Mouse (Mus musculus): Measurements from ENCODE around the gene Fam81a.

Gene Fam81a

DNA sequence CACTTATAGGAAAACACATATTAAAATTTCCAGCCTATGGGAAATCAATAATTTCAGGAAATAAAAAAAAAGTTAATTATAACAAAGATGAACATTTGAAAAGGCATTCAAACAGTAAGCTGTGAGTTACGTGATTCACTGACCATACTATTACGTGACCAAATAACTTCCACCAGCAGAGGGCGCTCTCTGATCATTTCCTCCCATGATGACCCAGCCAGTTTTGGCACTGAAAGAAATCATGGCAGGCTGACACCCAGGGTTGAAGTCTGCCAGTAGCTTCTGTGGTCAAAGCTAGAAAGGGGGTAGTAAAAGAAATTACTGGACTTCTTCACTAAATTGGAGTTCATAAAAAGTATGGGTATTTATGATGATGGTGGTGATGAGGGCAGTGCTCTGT is 33.1 kb downstream of the Fam81a start:
- DNase-seq (ENCODE audit: low spot score) = peak; percentile 79

DNA sequence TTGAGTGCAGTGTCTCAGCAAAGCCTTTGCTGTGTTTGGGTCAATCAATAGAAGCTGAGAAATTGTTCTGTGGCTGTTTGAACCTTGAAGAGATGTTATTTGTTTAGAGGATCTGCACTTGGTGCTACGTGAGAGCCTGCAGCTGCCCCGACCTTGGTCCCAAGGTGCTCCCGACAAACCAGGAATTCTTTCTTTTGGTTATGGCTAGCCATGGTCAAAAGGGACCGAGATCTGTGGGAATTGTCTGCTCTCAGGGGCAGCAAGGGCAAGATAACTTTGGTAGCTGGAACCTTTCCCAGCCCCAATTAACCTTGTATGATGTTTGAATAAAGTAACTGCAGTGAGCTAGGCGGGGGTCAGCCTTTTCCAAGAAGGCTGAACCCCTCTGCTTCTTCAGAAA is 34.2 kb downstream of the Fam81a start:
- DNase-seq (ENCODE audit: low spot score) = peak; percentile 71

DNA sequence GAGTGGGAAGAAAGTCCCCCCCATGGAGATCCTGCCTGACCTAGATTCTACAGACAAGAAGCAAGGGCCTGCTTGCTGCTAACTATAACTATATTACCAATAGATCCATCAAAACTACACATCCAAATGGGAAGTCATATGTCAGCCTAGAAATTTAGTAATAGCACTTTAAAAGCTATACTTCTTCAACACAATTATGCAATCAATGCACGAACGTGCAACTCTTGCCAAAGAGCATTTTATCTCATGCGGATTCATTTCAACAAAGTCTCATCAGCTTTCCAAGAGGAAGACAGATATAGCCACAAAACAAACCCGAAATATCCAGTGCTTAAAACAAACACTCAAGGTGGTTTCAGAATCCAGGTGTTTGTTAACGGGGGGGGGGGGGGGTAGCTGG is 36.8 kb downstream of the Fam81a start:
- DNase-seq (ENCODE audit: low spot score) = no peak

DNA sequence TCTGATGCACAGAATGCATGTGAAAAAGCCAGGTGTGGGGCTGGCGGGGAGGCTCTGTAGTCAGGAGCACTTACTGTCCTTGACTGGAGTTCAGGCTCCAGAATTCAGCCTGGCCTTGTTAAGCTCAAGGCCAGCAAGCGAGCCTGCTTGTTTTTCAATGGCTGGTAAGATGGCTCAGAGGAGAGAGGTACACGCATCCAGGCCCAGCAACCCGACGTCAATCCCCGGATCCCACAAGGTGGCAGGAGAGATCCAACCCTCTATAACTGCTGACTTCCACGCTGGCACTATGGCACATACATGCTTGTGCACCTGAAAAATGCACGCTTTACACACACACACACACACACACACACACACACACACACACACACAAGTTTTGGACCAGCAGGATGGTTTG is 39.3 kb downstream of the Fam81a start:
- peak; percentile 62 for DNase-seq (ENCODE audit: low spot score)

DNA sequence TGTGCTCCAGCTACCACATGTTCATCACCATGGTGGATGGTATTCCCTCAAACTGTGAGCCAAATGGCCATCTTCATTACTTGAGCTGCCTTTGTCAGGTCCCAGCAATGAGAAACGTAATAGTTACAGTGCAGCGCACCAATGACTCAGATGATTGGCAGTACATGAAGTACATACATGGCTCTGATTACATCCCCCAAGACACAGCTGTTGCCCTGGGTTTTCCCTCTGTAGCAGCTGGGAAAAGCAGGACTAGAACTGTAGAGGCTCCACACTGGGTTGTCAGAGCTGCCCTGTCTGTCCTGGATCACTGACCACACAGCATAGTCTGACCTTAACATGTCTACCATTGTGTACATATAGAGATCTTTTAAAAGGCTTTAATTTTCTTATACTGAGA is 44.8 kb downstream of the Fam81a start:
- DNase-seq (ENCODE audit: low spot score) = no peak

DNA sequence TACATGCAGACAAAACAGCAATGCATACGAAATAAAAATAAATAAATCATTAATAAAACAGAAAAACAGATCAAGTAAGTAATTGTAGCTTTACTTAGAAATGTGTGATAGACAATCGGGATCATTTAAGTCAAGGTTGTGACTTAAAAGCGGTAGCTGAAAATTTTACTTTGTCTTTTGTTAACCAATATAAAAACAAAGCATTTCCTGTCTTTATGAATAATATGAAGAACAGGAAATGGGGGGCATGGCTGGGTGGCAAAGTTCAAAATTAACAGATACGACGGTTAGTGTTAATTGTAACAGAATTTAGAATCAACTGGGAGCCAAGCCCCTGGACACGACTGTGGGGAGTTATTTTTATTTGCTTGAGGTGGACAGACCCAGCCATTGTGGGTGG is 47.3 kb downstream of the Fam81a start:
- no peak for DNase-seq (ENCODE audit: low spot score)

DNA sequence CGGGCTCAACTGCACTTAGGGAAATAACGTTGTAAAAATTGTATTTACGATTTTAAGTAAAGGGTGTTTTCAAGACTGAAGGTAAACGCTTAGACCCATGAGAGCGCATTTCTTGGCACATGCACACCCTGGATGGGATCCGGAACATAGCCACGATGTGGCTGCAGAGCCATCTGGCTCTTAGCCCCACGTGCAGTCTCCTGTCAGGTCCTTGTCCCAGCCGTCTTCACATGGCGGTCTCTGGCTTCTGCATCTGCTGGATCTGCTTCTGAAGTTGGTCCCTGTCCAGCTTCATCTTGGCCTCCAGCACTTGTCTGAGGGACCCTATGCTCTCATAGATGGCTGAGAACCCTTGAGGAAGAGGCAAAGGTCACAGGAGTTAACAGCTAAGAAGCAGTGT is 51.8 kb downstream of the Fam81a start:
- no peak for DNase-seq (ENCODE audit: low spot score)

DNA sequence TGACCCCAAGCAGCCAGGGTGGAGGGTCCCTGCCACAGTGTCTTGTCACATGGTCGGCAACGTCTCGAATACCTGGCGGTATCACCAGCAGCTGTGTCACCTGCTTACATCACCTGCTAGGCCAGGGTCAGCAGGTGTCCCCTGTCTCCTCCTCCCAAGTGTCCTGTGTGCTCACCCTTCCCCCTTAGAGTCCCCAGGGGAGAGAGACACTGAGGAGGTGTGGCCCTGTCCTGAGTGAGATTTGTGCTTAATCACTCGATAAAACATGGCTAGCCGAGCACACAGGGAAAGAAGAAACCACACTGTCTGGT is 53.6 kb downstream of the Fam81a start:
- DNase-seq (ENCODE audit: low spot score) = no peak

DNA sequence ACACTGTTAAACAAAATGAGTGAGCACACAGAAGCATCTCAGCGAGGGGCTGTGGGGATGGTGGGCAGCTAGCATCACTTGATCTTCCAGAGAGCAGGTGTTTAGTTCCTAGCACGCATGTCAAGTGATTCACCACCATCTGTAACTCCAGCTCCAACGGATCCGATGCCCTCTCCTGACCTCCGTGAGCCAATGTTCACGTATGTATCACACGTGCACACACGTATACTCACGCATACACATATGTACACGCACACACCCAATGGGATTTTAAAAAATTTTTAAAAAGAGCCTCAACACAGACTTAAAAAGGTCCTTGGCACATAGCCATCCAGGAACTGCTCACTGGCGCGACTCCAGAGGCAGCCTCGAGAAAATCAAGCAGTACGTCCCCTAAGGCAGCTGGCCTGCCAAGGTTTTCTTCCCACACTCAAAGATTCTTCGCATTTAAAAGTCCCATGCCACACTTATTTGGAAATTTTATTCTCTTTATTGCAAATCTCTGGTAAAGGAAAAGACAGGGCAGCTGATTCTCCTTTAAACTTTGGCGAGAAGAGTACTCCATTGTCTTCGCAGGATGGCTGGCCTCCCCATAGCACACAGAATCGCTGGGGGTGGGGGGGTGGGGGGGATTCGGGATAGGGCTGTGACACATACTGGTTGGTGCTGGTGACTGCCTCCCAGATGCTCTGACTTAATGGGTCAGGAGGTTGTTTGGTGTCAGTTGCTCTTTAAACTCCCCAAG is 54.1 kb downstream of the Fam81a start:
- peak; percentile 58 for DNase-seq (ENCODE audit: low spot score)

DNA sequence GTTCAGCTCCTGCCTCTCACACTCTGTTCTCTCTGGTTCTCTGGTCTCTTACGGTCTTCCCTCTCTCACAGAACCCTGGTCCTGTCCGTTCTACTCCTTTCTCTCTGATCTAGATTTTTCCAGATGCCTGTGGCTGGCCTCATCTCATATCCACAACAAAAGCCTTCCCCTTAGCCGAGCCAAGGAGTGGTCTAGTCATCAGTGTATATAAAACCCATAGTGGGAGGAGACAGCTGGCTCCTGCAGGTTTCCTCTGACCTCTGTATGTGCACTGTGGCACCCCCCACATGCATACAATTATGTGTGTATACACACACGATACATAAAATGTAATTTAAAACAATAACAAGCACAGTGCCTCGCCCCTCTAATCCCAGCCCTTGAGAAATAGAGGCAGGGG is 55.0 kb downstream of the Fam81a start:
- DNase-seq (ENCODE audit: low spot score) = no peak

DNA sequence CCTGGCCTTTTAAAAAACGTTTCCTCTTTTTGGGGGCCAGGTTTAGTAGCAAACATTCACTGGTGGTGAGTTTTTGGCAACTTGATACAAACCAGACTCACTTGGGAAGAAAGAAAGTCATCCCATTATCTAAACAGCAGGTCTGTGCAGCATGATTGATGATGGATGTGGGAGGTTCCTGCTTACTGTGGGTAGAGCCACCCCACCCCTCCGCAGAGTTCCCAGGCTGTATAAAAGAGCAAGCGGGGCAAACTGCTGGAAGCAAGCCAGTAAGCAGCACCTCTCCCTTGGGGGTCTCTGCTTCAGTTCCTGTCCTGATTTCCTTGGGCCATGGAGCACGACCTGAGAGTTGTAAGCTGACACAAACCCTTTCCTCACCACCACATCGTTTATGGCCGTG is 56.3 kb downstream of the Fam81a start:
- DNase-seq (ENCODE audit: low spot score) = no peak

DNA sequence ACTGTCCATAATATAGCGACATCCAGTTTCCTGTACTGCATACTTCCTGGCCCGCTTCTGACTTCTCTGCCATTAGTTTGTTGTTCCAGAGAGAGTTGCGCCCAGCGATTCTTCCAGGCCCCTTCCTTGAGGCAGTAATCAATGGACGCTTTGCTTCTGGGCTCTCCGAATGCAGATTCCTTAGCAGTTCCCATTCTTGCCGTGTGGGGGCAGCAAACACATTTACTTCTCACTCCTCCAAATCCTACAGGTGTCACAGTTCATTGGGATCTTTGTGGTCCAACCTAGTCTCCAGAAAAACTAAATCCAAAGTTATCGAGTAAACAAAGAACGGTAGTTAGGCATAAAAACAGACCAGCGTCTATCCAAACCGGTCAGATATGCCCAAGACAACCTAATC is 58.3 kb downstream of the Fam81a start:
- DNase-seq (ENCODE audit: low spot score) = peak; percentile 41

DNA sequence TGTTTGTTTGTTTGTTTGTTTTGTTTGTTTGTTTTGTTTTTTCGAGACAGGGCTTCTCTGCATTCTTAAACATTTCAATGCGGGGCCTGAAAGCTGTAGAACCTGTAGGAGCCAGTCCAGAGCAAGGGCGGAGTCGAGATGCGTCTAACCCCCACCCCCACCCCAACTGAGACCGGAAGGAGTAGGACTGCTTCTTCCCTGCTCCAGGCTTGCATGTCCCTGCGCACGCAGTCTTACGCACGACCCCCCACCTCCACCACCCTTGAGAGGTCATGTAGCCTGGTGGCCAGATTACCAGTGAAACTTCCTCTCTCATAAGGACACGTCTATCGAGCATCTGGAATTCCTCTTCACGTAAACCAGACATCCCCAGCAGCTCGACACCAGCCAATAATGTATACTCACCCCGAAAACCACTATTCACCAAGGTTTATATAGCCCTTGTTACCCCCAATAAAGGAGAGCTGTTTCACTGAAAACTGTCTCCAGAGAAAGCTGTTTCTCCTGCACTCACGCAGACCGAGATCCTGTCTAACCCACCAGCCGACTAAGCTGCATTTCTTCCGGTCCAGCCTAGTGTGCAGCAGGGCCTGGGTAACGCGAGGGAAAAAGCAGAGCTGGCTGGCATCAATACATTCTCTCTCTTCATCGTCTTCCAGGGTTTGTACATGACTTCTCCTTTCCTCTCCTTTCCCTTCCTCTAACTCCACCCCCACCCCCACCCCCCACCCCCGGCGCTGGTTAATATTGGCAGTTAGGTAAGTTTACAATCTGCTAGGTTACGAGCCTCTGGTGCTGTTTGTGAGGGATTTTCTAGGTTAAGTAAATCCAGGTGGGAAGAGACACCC is 59.8 kb downstream of the Fam81a start:
- no peak for DNase-seq (ENCODE audit: low spot score)

DNA sequence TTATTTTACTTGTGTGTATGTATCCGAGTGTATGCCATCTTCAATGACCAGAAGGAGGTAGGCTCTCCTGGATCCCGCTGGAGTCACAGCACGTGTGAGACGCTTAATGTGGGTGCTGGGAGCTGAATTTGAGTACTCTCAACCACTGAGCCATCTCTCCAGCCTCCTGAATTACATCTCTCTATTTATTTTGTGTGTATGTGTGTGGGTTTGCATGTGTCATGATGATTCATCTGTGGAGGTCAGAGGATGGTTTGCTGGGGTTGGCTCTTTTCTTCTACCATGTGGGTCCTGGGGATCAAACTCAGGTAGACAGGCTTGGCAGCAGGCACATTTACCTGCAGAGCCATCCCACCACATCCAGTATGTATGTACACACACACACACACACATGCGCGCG is 60.6 kb downstream of the Fam81a start:
- DNase-seq (ENCODE audit: low spot score) = no peak

DNA sequence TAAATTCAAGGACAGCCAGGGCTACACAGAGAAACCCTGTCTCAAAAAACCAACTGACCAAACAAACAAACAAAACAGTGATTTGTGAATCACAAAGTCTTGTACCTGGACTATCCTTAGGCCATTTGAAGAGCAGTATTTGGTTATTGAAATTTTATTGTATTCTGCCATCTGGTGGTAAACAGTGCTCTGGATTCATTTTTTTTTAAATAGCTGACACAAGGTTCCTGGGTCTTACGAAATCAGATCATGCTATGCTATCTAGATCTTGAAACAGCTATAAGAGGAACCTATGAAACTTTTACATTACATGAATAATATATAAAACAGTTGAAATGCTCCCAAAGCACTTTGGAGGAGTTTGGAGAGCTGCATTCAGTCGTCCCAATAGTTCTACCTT is 61.4 kb downstream of the Fam81a start:
- no peak for DNase-seq (ENCODE audit: low spot score)

DNA sequence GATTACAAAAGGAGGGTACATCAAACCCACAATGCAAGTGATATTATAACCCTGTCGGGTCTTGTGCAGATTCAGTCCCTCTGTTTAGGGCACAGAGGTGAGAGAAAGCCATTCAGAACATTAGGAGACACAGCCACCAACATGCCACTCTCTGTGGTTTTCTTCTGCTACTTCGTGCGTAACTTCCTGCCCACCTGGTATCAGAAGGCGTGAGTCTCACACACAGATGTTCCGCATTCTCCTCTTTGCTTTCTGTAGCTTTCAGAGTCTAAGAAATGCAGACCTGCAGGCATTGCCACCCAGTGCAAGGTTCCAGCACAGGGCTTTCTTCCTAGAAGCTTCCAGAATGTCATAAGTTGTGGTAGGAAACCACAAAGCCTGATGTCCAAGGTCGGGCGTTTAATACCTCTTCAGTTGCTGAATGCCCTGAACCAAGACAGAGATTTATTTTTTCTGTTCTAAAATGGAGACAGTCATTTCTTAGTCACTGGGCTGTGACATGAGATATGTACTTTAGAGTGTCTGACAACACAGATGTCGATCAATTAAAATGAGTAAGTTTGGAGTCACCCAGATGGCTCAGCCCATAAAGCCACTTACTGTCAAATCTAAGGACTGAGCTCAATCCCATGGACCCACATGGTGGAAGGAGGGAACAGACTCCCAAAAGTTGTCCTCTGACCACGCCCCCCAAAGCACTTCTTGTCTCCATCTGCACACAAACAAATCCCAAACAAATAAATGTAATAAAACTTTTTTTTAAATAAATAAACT is 62.1 kb downstream of the Fam81a start:
- DNase-seq (ENCODE audit: low spot score) = no peak

DNA sequence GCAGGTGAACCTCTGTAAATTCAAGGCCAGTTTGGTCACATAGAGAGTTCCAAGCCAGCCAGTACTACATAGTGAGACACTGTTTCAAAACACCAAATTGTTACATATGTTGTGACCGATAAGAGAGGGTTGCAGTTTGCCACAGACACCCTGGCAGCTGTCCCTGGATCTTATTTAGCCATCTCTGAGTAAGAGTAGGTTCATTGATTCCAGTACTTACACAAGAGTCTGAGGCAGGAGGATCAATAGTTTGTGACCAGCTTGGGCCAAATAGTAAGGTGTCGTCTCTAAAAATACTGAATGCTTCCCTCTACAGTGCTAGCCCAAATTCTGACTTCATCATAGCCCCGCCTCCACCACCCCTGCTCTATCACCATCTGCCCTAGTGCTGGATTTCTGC is 64.3 kb downstream of the Fam81a start:
- DNase-seq (ENCODE audit: low spot score) = no peak

DNA sequence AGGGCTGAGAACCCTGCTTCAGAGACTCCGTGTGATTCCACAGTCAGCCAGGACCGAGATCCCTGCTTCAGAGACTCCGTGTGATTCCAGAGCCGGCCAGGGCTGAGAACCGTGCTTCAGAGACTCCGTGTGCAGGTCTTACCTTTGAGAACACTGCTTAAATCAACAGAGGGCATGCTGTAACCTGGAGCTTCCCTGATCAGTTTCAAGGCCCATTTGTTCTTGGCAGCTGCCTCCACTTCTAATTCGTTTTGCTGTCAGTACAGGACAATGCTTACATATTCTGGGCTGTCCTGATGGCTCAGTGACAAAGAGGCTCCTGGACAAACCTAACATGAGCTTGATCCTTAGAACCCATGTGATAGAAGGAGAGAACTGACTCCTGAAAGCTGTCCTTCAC is 65.2 kb downstream of the Fam81a start:
- DNase-seq (ENCODE audit: low spot score) = no peak

DNA sequence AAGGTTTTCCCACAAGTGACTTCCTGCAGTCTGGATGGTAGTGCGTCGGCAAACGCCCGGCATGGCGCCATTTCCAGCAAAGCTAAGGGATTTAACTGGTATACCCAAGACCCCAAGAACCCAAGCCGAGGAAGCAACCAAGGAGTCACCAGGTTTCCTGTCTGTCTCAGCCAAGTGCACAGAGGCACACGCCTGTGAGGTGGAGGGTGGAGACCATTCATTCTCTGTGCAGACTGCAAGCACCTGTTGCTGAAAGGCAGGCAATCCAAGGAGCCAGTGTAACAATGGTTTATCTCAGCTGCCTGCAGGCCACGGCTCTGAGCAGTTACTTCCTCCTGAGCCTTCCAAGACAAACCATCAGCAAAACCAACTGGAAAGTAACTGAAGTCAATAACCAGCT is 70.0 kb downstream of the Fam81a start:
- DNase-seq (ENCODE audit: low spot score) = no peak

DNA sequence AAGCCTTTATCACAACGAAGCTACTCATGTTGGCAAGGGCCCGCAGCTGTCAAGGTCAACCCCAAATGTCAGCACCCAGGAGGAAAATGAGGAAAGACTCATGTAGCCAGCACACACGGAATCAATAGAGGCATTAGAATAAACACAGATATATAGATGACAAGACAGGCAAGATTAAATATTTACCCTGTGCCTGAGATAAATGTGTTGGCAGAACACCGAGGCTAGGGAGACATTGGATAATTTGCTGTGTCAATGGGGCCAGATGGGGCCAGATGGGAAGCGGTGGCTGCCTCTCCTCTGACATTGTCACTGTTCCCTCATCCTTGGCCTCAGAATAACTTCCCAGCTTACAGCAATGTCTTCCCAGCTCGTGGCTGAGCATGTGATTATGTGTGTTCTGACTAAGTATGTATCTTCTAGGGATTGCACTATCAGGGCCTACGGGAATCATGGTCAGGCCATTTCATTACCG is 72.4 kb downstream of the Fam81a start:
- peak; percentile 36 for DNase-seq (ENCODE audit: low spot score)

DNA sequence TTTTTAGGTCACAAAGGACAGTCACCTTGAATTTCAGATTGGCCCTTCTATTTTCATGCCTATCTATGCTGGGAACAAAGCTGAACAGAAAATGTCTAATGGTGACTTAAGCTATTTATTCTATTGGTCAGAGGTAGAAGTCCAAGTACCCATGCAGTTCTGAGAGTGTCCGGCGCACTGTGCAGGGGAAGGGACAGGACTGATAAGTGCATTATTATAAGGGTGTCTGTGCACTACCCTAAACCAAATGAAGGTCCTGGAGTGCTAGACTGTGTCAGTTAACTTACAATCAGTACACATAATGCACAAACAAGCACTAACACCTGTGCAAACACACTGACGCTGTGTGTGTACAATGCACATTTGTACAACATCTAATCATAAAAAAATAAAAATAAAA is 74.9 kb downstream of the Fam81a start:
- DNase-seq (ENCODE audit: low spot score) = no peak

DNA sequence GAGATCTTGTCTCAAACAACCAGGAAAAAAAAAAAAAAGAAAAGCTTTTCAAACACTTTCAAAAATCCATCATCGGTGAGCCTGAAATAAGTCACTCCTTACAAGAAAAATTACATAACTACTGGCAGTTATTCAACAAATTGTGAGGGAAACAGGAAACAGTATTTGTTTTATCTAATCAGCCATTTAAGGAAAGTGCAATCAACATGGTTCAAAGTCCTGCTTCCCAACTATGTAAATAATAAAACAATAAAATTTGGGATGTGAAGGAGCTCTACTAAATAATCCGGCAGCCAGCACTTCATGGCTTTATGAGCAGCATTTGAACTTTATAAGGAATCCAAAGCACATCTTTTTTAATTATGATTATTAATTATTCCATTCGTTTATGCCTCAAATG is 80.3 kb downstream of the Fam81a start:
- no peak for DNase-seq (ENCODE audit: low spot score)

DNA sequence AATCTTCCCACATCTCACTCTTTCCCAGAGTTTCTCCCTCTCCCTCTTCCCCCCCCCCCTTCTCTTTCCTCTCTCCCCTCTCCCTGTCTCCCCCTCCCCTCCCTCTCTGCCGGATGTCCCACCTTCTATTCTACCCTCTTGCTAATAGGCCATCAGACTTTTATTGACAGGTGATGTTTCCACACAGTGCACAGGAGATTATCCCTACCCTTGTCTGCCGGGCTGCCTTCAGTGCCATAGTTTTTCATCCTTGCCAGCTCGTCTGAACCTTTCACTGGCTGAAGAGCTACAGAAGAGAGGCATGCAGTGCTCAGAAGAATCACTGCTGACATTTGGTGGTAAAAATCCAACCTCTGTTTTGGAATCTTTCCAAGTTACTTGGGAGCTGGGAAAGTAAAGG is 88.9 kb downstream of the Fam81a start:
- no peak for DNase-seq (ENCODE audit: low spot score)
